Mouse (Mus musculus) stomach, embryonic 16.5 days (tissue): Measurements from ENCODE around the gene Nynrin. TPM values are rescaled to one million over a fixed set of nuclear protein-coding genes. Genes with fewer than 3 reads are reported as not detected.

Experiments used
- polyA plus RNA-seq: library from polyadenylated mRNA; unstranded; fragments of >200 nt; fragmentation: Nextera tagmentation; extraction: Ambion mirVana; gene quantifications from 2 replicates; pipeline ENCODE4 v1.2.1, GENCODE M21; 2015

Nynrin gene
- polyA plus RNA-seq, 1 experiment from 2014 or later: 18.0 TPM

Other genes starting within 250 kb of the Nynrin start
- gene Rec8, start 236.0 kb upstream of the Nynrin start, polyA plus RNA-seq: 10.9 and 13.8 TPM in 2 replicates
- gene Ipo4, start 218.1 kb upstream of the Nynrin start, polyA plus RNA-seq: 86.3 and 114 TPM in 2 replicates
- gene Gm49378, start 216.1 kb upstream of the Nynrin start, polyA plus RNA-seq: 2.0 and 2.5 TPM in 2 replicates
- gene Tm9sf1, start 210.2 kb upstream of the Nynrin start, polyA plus RNA-seq: 116 and 123 TPM in 2 replicates
- gene Tssk4, start 203.8 kb upstream of the Nynrin start, polyA plus RNA-seq: 0.50 and 1.1 TPM in 2 replicates
- gene Mdp1, start 193.5 kb upstream of the Nynrin start, polyA plus RNA-seq: 54.4 and 55.8 TPM in 2 replicates
- gene Gmpr2, start 182.1 kb upstream of the Nynrin start, polyA plus RNA-seq: 58.0 and 63.4 TPM in 2 replicates
- gene Nedd8, start 181.9 kb upstream of the Nynrin start, polyA plus RNA-seq: 462 and 484 TPM in 2 replicates
- 34.4 and 36.3 TPM in 2 replicates for gene Tinf2, start 172.2 kb upstream of the Nynrin start, polyA plus RNA-seq
- 53.1 and 72.9 TPM in 2 replicates for gene Tgm1, start 140.1 kb upstream of the Nynrin start, polyA plus RNA-seq
- 36.3 and 37.1 TPM in 2 replicates for gene Rabggta, start 131.7 kb upstream of the Nynrin start, polyA plus RNA-seq
- 107 and 125 TPM in 2 replicates for gene Dhrs1, start 108.3 kb upstream of the Nynrin start, polyA plus RNA-seq
- gene Nop9, start 108.3 kb upstream of the Nynrin start, polyA plus RNA-seq: 23.8 and 28.4 TPM in 2 replicates
- gene Cideb, start 95.6 kb upstream of the Nynrin start, polyA plus RNA-seq: 14.8 and 15.1 TPM in 2 replicates
- gene Ltb4r2, start 92.6 kb upstream of the Nynrin start, polyA plus RNA-seq: 0.71 and 0.81 TPM in 2 replicates
- 2.4 and 4.8 TPM in 2 replicates for gene Ltb4r1, start 88.0 kb upstream of the Nynrin start, polyA plus RNA-seq
- gene Adcy4, start 69.9 kb upstream of the Nynrin start, polyA plus RNA-seq: 7.7 and 8.2 TPM in 2 replicates
- 32.7 and 34.4 TPM in 2 replicates for gene Ripk3, start 65.1 kb upstream of the Nynrin start, polyA plus RNA-seq
- 32.9 and 33.9 TPM in 2 replicates for gene Nfatc4, start 30.9 kb upstream of the Nynrin start, polyA plus RNA-seq
- gene Cbln3, start 30.4 kb downstream of the Nynrin start, polyA plus RNA-seq: 0.45 and 0.66 TPM in 2 replicates
- 18.5 and 21.7 TPM in 2 replicates for gene Khnyn, start 30.9 kb downstream of the Nynrin start, polyA plus RNA-seq
- 65.5 and 66.5 TPM in 2 replicates for gene Sdr39u1, start 46.3 kb downstream of the Nynrin start, polyA plus RNA-seq
- gene Cma1, start 90.7 kb downstream of the Nynrin start, polyA plus RNA-seq: 18.9 and 33.3 TPM in 2 replicates
- gene Cma2, start 97.0 kb downstream of the Nynrin start, polyA plus RNA-seq: not detected in 2 replicates
- gene Mcpt1, start 164.0 kb downstream of the Nynrin start, polyA plus RNA-seq: 0.22 and 0.48 TPM in 2 replicates
- not detected in 2 replicates for gene Mcpt9, start 176.5 kb downstream of the Nynrin start, polyA plus RNA-seq
- 0.65 and 0.75 TPM in 2 replicates for gene Mcpt2, start 188.0 kb downstream of the Nynrin start, polyA plus RNA-seq
- gene Mcpt4, start 208.3 kb downstream of the Nynrin start, polyA plus RNA-seq: 1.5 and 2.1 TPM in 2 replicates
- gene Mcpt8, start 231.3 kb downstream of the Nynrin start, polyA plus RNA-seq: 2.1 and 4.3 TPM in 2 replicates
- gene Ctsg, start 248.6 kb downstream of the Nynrin start, polyA plus RNA-seq: 0.92 and 1.7 TPM in 2 replicates